Mouse (Mus musculus): ENCODE results near the gene Zfp788. TPM values are rescaled to one million over a fixed set of nuclear protein-coding genes. Genes with fewer than 3 reads are reported as not detected.

Gene Zfp788
- polyA plus RNA-seq, 1 experiment: not detected

Other genes with a start within 250 kb of the Zfp788 start
- gene AI987944, start 239.8 kb upstream of the Zfp788 start, polyA plus RNA-seq (2012; ENCODE audit: insufficient read depth, insufficient read length, low replicate concordance, missing spikeins): not detected in 2 replicates
- gene Vmn2r57, start 184.5 kb upstream of the Zfp788 start, polyA plus RNA-seq (2012; ENCODE audit: insufficient read depth, insufficient read length, low replicate concordance, missing spikeins): not detected in 2 replicates
- not detected in 2 replicates for gene Gm20449, start 133.8 kb upstream of the Zfp788 start, polyA plus RNA-seq (2012; ENCODE audit: insufficient read depth, insufficient read length, low replicate concordance, missing spikeins)
- gene AW146154, start 133.3 kb upstream of the Zfp788 start, polyA plus RNA-seq (2012; ENCODE audit: insufficient read depth, insufficient read length, low replicate concordance, missing spikeins): not detected in 2 replicates
- not detected in 2 replicates for gene Gm6871, start 59.5 kb upstream of the Zfp788 start, polyA plus RNA-seq (2012; ENCODE audit: insufficient read depth, insufficient read length, low replicate concordance, missing spikeins)
- gene 2610021A01Rik, start 34.0 kb upstream of the Zfp788 start, polyA plus RNA-seq (2012; ENCODE audit: insufficient read depth, insufficient read length, low replicate concordance, missing spikeins): not detected in 2 replicates
- gene Vmn2r58, start 239.5 kb downstream of the Zfp788 start, polyA plus RNA-seq (2012; ENCODE audit: insufficient read depth, insufficient read length, low replicate concordance, missing spikeins): not detected in 2 replicates

Measured in olfactory bulb, adult 2 months (tissue).